Mouse (Mus musculus) urinary bladder, postnatal 14 days (tissue): ENCODE measurements around the gene Hypm.

Source experiments
- DNase-seq: peaks from one replicate; pipeline ENCODE4 v3.0.0; 2021; ENCODE audit warnings: low spot score

Gene Hypm

DNA sequence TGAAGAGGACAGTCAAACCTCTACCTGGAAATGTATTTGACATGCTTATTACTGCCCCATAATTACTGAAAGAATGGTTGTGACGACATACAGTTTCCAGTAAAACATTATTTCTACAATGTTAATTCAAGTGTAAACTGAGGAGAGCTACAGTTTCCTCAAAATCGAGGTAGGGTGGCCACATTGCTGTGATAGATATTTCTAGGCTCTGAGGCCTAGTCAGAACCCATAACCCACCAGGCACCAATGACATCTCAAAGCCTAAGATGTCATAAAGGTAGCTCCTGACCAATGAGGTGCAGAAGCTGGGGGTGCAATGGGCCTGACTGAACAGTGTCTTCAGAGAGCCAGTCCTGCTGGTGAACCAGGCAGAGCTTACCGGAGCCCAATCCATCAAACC, at the start of gene Hypm:
Gene Hypm, plus strand, starts transcription at position 301 of the 400 bp plus-strand sequence.
- DNase-seq: no peak

DNA sequence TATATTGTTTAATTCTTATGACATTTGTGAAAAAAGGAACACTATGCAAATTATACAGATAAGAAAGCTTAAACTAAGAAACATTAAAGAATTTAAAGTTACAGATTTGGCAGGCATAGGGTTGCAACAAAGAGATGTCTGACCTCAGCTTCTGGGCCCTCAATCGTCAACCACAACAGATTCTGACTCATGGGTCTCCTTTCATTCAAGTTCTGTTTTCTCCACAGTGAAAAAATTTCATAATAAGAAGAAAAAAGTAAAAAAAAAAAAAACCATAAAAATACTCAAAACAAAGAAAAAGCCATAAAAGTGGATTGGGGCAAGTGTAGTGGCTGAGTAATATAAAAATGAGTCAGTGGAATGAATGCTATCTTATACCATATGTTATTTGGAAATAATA, 36.6 kb upstream of the Hypm start:
- DNase-seq: no peak

GRCm38 (mm10) chrX:9812469-9812868, 34.3 kb upstream of the Hypm start:
- DNase-seq: no peak

GRCm38 (mm10) chrX:9834779-9835178, 11.9 kb upstream of the Hypm start:
- no peak for DNase-seq

- no peak for DNase-seq
Measured at GRCm38 (mm10) chrX:9849403-9849802, 2.7 kb downstream of the Hypm start, which contains the start of gene H2al3. TSS of gene H2al3 (plus strand) at chrX:9849703.

- peak; percentile 4 for DNase-seq
Measured at GRCm38 (mm10) chrX:9861859-9862258, 15.1 kb downstream of the Hypm start.

GRCm38 (mm10) chrX:9875519-9875918, 28.8 kb downstream of the Hypm start:
- DNase-seq: no peak

GRCm38 (mm10) chrX:9885322-9885721, 38.6 kb downstream of the Hypm start, which contains the start of gene Sytl5:
TSS of gene Sytl5 (plus strand) at chrX:9885622.
- no peak for DNase-seq
